Mouse (Mus musculus) urinary bladder, adult 2 months (tissue): ENCODE measurements around the gene Vps53. TPM values are rescaled to one million over a fixed set of nuclear protein-coding genes. Genes with fewer than 3 reads are reported as not detected.
A peak's percentile ranks its signal among the peaks of the same experiment; 100 is the strongest.

Experiments
- DNase-seq: peaks from one replicate; pipeline ENCODE4 v3.0.0; 2022; ENCODE audit warnings: low spot score
- polyA plus RNA-seq: library from polyadenylated mRNA; depleted of rRNA; stranded (reverse); fragments of >200 nt; gene quantifications from 2 replicates; pipeline ENCODE4 v1.2.3, GENCODE M21; 2012

The Vps53 gene
- polyA plus RNA-seq, 1 experiment: 37.9 TPM

GRCm38 (mm10) chr11:76052496-76052895 is 127.0 kb downstream of the Vps53 start:
- DNase-seq: no peak

- no peak for DNase-seq
Observed at GRCm38 (mm10) chr11:76050967-76051512, 128.4 kb downstream of the Vps53 start.

GRCm38 (mm10) chr11:76050509-76050908 is 128.9 kb downstream of the Vps53 start:
- DNase-seq: no peak

GRCm38 (mm10) chr11:76045367-76045766 is 134.1 kb downstream of the Vps53 start:
- DNase-seq: no peak

- no peak for DNase-seq
Observed at GRCm38 (mm10) chr11:76044468-76044867, 135.0 kb downstream of the Vps53 start.

- DNase-seq: no peak
Observed at GRCm38 (mm10) chr11:76042882-76043281, 136.6 kb downstream of the Vps53 start.

- no peak for DNase-seq
Observed at GRCm38 (mm10) chr11:76042041-76042638, 137.3 kb downstream of the Vps53 start.

- DNase-seq: no peak
Observed at GRCm38 (mm10) chr11:76040761-76041376, 138.6 kb downstream of the Vps53 start.

GRCm38 (mm10) chr11:76040106-76040505 is 139.3 kb downstream of the Vps53 start:
- DNase-seq: no peak

GRCm38 (mm10) chr11:76039271-76040053 is 140.0 kb downstream of the Vps53 start:
- no peak for DNase-seq

- DNase-seq: no peak
Observed at GRCm38 (mm10) chr11:76037581-76038294, 141.7 kb downstream of the Vps53 start.

- no peak for DNase-seq
Observed at GRCm38 (mm10) chr11:76035182-76035581, 144.3 kb downstream of the Vps53 start.

- no peak for DNase-seq
Observed at GRCm38 (mm10) chr11:76033836-76034235, 145.6 kb downstream of the Vps53 start.

- no peak for DNase-seq
Observed at GRCm38 (mm10) chr11:76033359-76033758, 146.1 kb downstream of the Vps53 start.

GRCm38 (mm10) chr11:76028072-76028465 is 151.4 kb downstream of the Vps53 start:
- peak; percentile 36 for DNase-seq

- DNase-seq: peak; percentile 87
Observed at GRCm38 (mm10) chr11:76027139-76028071, 152.0 kb downstream of the Vps53 start, which contains the start of gene Rflnb. Gene Rflnb (minus strand): TSS chr11:76027782.

- no peak for DNase-seq
Observed at GRCm38 (mm10) chr11:76026527-76027138, 152.8 kb downstream of the Vps53 start.

- DNase-seq: no peak
Observed at GRCm38 (mm10) chr11:76025080-76025583, 154.3 kb downstream of the Vps53 start.

- DNase-seq: no peak
Observed at GRCm38 (mm10) chr11:76020916-76021315, 158.5 kb downstream of the Vps53 start.

- DNase-seq: no peak
Observed at GRCm38 (mm10) chr11:76019879-76020278, 159.6 kb downstream of the Vps53 start.
